Mouse (Mus musculus) thymus, postnatal 36 days (tissue): ENCODE measurements around the gene Cd160.

Experiments used
- DNase-seq, 2 experiments: peaks; one replicate each; pipeline ENCODE4 v3.0.0; 2022; ENCODE audit warnings: mixed read lengths in 2 of 2

Cd160 gene

DNA sequence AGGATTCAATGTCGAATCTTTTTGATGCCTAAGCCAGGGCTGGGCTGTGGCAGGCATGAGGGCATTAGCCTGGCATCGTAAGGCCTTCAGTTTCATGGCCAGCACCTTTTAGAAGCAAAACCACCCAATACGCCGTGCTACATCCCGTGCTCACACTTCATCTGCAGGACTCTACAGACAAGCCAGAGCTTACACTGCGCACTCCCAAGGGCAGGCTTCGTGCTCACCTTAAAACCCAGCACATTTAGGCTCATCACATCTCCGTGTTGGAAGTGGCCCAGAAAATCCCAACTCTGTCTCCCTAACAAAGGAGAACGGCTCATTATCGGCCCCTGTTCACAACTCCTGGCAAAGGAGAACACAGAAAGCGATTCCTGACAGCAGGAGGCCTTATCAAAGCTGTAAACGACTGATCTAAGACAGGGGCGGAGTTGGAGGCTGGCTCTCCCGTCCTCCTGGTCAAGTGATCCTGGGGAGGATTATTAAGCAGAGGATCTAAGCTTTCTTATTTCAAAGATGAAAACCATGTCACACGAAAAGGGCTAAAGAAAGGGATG is 765 bp downstream of the Cd160 start:
- no peak for DNase-seq

DNA sequence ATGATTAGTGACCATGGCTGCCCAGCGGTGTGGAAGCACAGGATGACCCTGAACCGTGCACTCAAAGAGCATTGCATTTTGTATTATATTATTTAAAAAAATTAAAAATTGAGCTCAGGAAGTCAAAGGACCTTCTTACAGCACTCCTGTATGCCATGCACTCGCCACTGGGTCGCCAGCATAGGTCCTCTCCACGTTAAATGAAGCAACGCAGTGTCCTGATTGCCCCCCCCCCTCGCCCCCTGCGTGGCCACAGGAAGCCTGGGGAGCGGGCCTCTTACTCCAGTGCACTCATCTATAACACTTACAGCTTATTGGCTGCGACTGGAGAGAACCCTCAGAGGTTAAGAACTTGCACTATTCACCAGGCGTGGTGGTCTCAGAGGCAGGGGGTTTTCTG is 3.9 kb downstream of the Cd160 start:
- DNase-seq: no peak

DNA sequence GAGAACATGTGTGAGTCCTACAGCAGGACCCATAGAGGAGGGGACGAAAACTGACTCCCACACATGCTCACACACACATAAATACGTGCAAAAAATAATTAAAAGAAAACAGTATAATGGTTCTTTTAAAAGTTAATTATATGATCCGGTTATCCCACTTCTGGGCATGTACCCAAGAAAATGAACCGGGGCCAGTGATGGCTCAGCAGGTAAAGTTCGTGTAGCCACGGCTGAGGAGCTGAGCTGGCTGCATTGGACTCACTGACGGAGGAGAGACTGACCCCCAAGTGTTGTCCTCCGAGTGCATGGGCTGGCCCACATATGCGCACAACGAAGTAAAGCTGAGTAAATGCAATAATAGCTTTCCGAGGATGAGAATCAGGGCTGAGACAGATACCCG is 4.5 kb downstream of the Cd160 start:
- DNase-seq: no peak

DNA sequence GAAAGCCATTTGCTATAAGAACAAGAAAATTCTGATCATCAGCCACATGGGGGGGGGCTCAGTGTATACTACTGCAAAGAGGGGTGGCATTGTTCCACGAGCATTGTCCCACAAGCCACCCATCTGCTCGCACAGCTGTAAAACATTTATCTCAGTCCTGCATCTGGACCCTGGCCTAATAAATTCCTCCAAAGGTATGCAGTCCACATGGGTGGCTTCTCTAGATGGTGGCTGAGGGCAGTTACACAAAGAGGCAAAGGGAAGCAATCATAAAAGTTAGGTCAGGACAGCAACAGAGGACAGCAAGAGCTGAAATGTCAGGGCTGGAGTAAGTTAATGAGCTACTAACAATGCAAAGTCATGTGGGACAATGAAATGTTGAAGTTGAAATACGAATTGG is 5.5 kb downstream of the Cd160 start:
- no peak for DNase-seq

DNA sequence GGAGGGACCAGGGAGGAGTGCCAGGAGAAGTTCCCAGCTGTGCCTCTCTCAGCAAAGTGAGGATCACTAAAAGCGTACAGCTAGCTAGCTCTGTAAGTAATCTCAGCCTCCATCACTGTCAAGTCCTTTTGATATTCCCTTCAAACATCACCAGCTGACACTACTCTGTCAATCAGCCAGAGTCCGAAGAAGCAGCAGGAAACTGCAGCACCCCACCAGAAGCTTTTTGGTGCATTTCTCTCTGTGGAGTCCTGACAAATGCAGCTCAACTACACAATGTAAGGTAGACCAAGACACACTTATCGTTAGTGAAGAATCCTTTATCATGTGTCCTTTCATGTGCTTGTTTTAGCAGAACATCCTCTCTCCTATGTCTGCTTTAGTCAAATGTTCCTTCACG is 7.6 kb downstream of the Cd160 start:
- DNase-seq: no peak

DNA sequence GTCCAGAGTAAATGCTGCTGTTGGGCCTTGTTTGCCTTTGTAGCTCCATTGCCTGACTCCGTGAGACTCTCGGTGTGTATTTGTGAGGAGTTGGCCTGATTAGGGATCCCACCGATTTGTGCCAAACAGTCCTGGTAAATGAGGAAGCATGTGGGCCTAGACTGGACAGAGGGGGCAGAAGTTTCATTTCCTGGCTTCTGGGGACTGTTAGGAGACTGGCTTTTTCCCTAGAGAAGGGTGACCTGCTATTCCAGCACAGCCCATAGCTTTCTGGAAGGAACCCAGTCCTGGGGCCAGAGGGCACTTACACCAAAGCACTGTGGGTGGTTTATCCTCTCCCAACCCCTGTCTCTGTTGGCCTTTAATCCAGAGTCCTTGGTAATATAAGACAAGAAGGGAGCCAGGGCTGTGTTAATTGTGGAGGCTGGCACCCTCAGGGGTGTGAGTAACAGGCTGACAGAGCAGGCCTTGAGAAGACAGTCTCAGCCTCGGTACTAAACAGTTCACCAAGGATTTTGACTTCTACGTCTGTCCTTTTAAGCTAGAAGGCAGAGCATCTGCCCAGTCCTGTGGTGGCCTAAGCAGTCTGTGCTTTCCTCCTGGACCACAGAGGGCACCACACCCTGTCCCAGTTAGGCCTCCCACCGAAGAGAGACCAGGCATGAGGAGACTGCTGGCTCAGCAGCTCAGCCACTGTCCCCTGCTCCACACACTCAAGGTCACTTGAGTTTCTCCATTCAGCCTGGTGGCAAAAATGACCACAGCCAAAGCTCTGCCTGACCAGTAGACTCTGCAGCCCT is 8.8 kb downstream of the Cd160 start:
- no peak for DNase-seq

DNA sequence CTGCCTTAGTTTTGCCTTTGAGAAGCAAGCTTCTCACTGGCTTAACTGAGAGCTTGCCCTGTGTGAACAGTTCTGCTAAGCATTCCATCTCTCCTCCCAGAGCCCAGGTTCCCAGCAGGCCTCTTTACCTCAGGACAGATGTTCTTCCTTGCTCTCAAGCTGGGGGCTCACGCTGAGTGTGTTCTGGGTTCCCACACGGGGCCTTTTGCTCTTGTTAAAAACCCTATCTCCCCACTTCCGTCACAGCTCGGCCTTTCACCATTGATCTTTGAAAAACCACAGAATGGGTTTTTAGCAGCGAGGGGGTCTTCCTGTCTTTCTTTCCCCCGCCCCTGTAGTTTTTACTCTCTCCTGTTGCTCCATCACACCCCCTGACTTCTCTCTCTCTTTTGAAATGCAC is 14.8 kb downstream of the Cd160 start:
- peak; percentile 66 to 75 for DNase-seq

DNA sequence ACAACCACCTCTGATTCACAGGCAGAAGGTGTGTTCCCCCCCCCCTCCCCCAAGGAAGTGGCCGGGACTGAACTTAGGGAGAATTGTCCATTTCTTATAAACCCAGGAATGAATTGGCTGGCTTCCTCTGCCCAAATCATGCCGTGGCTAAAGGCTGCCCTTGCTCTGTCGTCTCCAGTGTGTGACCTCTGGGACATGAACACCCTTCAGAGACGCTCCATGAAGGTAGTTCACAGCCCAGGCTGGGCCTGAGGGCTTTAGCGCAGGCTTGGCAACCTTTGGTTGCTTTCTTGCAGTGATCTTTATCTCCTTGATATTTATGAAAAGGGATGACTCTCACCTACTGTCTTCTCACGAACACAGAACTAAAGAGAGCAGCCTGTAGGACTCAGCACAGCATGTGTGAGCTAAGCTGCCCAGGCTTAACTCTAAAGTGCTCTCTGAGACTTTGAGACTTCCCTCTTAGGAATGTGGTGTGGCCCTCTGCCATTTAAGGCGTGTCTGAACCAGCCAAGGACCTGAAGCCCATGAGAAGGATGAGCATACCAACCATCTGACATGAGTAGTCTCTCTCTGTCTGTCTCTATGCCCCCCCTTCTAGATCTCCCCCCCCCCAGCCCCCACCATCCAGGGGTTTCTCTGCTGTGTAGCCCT is 15.4 kb downstream of the Cd160 start:
- peak in 1 of 2 experiments; percentile 5 for DNase-seq

DNA sequence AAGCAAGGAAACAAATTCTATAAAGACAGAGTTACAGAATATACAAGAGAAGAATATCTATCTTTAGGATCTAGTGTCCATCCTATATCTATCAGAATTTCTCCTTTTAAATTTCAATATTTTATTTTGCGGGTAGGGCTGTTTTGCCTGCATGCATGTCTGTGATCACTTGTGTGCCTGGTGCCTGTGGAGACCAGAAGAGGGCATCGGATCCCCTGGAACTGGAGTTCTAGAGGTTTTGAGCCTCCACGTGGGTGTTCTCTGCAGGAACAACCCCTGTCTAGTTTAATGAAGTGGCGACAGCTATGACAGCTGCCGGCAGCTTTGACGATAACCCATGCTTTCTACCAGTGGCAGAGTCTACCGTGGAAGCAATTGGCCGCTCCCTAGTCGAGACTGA is 16.0 kb downstream of the Cd160 start:
- DNase-seq: peak; percentile 33 to 60

DNA sequence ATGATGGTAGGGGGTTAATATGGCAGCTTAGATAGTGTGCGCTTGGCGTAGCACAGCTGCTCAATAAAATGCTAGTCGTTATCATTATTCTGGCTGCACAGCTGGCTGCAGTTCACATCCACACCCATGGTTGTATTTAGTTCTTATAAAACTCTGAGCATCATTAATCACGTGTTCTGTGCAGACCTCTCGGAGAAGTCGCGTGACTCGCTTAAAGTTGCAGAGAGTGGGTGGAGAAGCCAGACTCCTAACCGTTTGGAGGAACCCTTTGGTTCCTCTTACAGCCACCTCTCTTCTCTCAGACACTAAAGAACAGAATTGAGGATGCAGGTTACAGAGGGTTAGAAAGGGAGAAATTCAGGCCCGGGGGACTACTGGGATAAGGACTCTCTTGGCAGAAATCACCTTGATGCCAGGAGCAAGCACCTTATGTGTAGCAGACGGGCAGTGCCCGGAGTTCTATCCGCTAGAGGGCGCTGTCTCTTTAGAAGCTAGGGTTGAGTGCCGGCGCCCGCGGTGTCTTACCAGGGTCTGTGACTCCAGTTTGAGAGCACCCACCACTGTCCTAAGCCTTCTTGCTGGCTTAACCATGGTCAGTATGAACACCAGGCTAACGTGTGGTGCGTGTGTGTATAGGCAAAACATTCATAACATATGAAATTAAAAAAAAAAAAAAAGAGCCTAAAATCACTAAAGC is 16.6 kb downstream of the Cd160 start:
- DNase-seq: peak; percentile 84 to 87

DNA sequence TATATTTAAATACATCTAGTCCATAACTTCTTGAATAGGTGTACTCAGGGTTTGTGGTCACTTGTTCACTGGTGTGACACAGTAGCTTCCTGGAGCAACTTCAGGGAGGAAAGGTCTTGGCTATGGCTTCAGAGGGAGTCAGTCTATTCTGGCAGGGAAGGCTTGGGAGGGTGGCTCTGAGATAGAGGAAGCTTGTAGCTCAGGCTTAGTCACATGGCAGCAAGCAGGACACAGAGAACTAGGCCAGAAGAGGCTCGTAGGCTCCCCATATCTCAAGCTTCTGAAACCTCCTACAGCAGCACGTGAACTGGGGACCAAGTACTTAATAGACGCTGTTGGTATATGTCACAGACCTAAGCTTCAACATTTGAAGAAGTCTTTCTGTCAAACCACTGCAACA is 17.9 kb downstream of the Cd160 start:
- DNase-seq: no peak

DNA sequence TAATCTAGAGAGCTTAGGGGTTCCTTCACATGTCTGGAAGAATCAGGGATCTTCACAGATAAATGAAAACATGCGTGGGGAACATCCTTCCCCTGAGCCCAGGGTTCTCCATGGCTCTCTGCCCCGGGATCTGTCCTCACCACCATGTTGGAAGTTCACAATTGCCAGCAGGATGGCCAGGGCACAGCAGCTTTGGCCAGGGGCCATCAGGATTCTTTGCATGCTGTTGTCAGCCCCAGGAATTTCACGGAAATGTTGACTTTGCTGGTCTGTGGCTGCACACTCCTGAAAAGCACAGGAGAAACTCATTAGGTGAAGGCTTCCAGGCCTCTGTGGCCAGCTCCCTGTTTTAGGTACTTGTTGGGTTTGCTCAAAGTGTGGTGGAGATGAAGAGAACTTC is 20.5 kb downstream of the Cd160 start:
- no peak for DNase-seq

DNA sequence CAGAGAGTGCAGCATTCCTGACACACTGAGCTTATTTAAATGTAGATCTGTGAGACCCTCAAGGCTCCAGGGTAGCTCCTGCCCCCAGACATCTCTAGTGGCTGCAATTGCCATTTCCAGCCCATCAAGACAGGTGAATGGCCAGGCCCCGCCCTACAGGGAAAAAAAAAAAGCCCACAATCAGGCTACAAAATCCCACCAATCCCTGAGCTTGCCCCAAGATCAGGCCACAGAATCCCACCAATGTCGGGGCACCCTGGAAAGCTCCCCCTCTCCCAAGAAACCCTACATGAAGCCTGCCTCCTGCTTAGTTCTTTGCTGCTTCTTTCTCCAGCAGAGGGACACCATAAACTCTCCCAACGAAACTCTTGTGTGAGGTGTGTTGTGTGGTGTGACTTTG is 21.0 kb downstream of the Cd160 start:
- DNase-seq: no peak

DNA sequence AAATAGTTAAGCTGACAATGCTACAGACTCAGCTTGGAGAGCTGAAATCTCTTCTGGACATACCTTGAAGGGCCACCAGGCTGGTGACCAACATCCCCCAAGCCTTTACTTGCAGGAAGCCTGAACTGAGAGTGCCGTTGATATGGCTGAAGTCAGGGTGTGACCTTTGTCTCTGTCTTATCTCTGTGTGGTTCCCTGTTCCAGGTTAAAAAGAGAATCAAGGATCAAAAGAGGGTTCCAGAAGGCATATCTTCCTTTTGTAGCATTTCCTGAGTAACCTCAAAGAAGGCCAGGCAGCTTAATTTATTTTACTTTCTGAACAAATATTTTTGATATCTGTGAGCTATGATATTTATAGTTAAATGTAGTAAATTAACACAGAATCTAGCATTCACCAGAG is 26.9 kb downstream of the Cd160 start:
- no peak for DNase-seq

DNA sequence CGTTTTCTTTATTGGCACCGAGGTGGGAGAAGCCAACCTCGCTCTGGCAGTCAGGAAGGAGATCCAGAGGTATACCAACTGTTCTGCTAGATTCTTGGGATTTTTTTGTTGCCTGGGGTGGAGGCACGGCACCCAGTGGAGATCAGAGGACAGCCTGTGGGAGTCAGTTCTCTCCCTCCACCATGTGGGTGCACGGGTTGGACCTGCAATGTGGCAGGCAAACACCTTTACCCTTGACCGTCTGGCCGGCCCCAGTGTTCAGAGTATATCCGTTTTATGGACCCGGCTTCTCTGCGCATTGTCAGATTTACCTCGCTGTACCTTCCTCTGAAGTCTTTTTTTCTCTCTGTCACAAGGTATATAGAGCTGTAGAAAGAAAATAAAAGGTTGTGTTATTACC is 28.9 kb downstream of the Cd160 start:
- DNase-seq: no peak

DNA sequence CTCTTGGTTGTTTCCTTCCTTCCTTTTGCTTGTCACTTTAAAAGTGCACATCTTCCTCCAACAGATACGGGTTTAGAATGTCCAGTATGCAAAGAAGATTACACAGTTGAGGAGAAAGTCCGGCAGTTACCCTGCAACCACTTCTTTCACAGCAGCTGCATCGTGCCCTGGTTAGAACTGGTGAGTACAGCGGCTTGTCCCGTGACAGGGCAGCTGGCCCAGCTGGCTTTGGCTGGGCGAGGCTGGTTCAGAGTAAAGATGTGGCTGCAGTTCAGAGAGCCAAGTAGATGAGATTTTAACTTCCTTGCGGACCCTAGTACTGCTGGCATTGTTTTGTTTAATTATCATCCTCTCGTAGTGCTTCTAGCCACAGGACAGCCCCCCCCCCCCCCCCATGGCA is 40.6 kb downstream of the Cd160 start:
- no peak for DNase-seq

DNA sequence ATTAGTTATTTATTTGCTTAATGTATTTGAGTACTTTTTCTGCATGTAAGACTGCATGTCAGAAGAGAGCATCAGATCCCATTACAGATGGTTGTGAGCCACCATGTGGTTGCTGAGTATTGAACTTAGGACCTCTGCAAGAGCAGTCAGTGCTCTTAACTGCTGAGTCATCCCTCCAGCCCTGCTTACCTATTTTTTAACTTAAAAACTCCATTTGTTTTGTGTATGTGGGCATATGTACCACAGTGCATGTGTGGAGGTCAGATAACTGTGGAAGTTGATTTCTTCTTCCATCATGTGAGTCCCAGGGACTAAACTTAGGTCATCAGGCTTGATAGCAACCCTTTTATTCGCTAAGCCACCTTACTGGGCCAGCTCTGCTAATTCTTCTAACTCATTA is 41.4 kb downstream of the Cd160 start:
- no peak for DNase-seq

DNA sequence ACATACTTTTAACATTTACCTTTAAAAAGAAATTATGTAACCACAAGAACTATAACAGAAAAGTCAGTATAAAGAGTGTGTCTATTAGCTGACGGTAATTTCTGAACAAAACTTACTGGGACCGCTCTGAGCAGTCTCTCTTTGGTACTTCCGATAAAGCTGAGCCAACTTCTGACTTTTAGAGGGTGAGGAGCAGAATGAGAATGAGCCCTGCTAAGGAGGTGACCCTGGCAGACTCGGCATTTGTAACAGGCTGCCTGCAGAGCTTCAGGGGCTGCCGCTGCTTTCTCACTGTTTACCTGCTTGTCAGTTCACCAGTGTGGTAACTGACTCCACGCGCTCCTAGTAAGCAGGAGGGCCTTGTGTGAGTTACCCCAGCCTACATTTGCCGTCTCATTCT is 46.9 kb downstream of the Cd160 start:
- DNase-seq: no peak

DNA sequence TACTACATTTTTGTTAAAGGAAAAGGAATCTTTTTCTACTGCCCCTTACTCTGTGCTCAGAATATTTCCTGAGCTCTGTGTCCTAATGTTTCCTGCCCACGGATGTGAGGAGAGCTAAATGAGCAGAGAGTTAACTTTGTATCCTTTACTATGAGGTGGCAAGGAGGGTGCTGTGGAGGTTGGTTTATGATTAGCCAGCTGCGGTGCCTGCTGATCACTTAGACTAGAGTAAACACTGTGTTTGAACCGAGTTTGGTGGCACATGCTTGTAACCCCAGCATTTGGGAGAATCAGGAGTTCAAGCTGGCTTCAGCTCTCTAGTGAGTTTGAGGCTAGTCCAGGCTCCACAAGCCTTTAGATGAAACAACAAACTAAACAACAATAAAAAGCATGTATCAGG is 52.0 kb downstream of the Cd160 start:
- no peak for DNase-seq

DNA sequence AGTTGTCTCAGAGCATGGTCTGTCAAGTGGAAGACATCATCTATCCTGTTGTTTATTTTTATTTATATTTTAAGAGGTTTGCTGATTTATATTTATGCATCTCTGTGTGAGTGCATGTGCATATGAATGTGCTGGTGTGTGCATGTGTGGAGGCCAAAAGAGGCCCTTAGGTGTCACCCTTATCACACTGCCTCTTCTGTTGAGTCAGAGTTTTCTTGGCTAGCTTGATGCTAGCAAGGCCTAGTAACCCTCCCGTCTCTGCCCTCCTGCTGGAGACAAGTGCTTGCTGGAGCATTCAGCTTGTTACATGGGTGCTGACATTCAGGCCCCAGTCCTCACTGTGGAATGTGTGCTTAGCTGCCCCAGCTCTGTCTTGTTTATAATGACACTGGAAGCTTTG is 56.2 kb downstream of the Cd160 start:
- no peak for DNase-seq

DNA sequence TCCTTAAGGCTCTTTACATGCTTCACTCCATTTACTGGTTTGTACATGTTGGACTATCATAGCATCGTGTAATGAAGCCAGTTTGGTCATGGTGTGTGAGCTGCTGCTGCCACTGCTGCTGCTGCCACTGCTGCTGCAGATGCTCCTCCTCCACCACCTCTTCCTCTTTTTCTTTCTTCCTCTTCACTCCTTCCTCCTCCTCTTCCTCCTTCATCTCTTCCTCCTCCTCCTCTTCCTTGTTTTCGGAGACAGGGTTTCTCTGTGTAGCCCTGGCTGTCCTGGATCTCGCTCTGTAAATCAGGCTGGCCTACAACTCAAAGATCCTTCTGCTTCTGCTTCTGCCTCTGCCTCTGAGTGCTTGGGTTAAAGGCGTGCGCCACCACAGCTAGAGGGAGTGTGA is 59.2 kb downstream of the Cd160 start:
- DNase-seq: no peak

DNA sequence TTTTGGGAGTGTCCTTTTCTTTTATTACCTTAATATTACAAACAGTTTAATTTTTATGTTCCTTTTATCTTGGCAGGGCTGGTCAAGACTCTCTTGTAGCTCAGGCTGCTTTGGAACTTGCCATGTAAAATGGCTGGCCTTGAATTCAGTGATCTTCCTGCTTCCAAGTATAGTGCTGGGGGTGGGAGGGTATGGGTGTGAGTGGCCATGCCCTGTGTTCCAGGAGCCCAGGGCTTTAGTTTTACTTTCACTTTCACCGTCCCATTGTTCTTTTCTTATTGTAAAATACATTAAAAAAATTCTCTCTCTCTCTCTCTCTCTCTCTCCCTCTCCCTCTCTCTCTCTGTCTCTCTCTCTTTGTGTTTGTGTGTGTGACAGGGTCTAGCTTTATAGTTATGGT is 64.6 kb downstream of the Cd160 start:
- no peak for DNase-seq

DNA sequence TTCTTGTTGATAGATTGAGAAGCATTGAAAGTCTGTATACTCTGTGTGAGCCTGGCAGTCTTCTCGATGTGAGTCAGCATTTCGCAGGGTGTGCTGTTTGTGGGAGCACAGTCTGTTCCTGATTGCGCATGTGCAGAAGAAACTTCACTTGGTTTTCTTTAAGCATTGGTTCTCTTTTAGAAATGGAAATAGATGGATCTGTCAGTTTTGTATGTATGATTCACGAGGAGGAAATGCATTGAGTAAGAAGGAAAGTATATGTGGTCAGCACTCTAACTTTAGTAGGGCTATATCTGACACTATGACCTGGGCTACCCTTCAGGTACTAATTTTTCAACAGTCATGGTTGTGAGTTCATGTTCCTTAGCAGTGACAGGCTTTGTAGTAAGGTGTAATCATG is 69.5 kb downstream of the Cd160 start:
- DNase-seq: no peak

DNA sequence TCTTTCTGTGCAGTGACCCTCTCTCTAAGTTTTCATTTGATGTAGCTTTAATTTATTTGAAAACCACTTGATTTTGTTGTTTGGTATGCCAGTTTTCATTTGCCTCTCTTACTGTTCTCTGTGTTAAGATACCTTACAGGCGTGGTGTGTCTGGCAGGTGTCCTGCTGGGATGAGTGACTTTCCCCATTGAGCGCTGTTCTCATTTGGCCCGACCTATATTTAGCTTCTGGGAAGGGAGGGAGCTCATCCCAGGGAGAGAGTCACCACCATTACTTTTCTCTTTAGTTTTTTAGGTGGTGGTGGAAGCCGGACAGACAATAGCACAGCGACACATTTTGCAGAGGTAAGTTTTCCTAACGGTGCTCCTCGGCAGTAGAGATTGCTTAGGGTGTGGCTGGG is 71.5 kb downstream of the Cd160 start:
- DNase-seq: no peak
